Mouse (Mus musculus): ENCODE measurements around the gene Fn1.

Gene Fn1

DNA sequence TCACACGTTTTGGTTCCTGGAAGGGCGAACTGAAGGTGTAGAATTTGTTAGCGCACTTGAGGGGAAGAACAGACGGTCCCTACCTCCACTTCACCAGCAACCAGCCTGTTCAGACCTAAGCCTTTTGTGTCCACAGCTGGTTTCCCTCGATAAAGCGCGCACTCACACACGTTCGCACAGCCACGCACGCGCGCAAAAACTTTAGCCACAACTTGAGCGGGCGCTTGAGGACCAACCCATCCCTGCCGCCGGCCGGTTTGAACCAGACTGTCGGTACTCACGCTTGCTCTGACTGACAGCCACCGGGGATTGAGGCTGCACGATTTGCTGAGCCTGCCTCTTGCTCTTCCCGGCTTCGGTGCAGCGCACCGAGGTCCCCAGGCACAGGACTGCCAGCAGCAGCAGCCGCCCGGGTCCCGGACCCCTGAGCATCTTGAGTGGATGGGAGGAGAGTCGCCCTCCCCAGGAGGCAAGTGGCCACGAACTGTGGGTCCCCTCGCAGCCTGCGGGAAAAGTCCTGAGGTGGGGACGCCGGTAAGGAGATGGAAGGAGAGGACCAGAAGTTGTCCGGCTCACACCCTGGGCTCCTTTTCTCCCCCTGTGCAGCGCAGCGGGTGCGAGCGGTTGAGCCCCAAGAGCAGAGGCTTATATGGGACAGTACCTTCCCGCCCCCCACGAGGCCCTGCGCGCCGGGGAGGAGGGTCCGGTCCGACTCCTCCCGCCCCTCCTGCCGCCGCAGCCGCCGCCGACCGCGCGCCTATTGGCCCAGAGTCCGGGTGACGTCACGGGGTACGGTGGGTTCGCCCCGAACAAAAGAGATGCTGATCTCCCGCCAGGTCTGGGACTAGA is at the start of gene Fn1:
Fn1 (minus strand) TSS at position 650 of the 849 bp plus-strand sequence.
- peak; percentile 41 to 60 for DNase-seq

- no peak for DNase-seq
Observed at GRCm38 (mm10) chr1:71696093-71696492, 43.1 kb upstream of the Fn1 start.

DNA sequence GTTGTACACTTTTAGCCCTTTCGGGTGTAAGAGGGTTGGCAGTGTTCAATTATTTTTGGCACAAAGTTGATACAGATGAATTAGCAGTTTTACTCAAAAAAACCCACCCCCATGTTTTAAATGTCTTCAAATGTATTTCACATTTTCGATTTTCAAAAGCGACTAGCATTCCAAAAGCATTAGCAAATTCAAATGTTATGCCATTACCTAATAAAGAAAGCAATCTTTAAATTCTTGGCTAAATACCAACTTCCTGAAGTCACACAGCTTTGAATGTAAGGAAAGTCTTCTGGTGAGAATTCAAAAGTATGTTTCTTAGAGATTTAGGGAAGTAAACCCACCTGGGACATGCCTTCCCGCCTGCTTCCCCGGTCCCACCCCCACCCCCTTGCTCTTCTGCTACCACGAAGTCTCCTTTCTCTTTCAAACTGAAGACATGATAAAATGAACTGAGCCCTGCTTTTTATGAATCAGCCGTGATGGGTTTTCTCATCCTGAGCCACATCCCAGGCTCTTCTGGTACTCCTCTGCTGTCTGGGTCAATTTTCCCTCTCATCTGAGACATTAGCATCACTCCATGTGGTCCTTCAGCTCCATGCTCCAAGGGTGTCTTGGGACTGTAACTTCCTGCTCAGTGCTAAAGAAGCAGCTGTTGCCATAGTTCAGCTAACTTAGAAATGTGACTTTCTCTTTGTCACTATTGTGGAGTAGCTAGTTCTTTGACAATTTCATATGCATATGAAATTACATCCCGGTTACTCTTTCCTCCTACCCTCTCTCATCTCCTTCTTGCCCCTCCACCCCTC is 38.7 kb upstream of the Fn1 start:
- DNase-seq, result no peak

GRCm38 (mm10) chr1:71688926-71689303 is 35.9 kb upstream of the Fn1 start:
- no peak for DNase-seq

- no peak for DNase-seq
Observed at GRCm38 (mm10) chr1:71688272-71688925, 35.4 kb upstream of the Fn1 start.

DNA sequence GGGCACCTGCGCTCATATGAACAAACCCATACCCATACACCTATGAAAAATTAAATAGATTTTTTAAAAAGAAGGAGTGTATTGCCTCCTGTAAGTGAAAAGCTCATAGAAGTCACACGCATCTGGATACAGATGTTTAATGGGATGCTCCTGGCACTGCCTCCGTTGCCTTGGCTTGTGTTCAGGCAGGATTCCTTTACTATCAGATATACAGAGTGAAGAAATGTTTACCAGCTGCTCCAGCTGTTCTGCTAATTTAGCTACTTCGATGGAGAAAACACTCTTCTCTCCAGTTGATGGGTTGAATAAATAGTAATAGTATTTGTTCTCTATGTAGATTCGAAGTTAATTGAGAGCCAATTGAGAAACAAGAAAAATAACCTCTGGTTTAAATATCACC is 33.8 kb upstream of the Fn1 start:
- no peak for DNase-seq

- no peak for DNase-seq
Observed at GRCm38 (mm10) chr1:71683736-71684135, 30.7 kb upstream of the Fn1 start.

DNA sequence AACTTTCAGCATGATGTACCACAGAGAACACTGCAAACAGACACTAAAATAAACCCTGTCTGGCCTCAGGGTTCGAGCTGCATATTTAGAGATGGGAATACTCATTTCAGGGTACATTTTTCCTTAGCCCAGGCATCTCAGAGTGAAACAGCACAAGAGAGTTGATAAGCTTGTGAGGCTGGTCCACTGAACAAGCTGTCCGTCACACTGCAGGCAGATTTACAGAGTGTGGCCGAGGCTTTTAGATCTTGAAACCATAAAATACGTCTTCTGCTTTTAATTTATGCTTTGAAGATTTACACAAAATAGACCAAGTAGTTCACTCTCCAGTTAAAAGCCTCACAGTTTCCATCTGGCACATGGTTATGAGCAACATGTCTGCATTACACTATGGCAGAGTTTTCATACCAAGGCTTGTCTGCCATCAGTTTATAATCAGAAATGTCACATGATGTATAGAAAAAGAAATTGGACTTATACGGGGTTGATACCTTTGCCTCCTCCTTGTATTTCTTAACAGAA is 29.3 kb upstream of the Fn1 start:
- DNase-seq, result no peak

GRCm38 (mm10) chr1:71681306-71681705 is 28.3 kb upstream of the Fn1 start:
- no peak for DNase-seq

- no peak for DNase-seq
Observed at GRCm38 (mm10) chr1:71680046-71680672, 27.2 kb upstream of the Fn1 start.

GRCm38 (mm10) chr1:71675420-71675819 is 22.4 kb upstream of the Fn1 start:
- no peak for DNase-seq

GRCm38 (mm10) chr1:71674274-71674673 is 21.3 kb upstream of the Fn1 start:
- DNase-seq, result no peak

DNA sequence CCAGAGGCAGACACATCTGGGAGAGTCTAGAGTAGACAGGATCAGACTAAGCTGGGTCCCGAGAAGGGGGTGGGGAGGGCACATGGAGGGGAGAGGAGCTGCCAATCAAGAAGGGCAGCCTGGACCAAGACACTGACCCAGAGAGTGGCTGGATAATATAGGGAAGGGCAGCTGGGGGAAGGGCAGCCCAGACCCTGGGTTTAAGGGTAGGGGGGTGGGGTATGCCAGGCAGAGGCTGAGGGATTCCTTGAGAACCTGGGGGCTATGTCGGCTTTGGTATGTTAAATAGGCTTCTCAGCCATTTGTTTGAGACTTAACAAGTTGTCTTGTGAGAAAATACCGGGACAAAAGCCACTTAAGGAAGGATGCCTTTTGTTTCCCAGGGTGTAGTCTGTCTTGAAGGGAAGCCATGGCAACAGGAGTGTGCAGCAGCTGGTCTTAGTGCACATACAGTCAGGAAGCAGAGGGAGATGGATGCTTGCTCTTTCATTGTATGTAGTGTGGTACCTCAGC is 20.5 kb upstream of the Fn1 start:
- no peak for DNase-seq

GRCm38 (mm10) chr1:71672346-71672745 is 19.3 kb upstream of the Fn1 start:
- no peak for DNase-seq

DNA sequence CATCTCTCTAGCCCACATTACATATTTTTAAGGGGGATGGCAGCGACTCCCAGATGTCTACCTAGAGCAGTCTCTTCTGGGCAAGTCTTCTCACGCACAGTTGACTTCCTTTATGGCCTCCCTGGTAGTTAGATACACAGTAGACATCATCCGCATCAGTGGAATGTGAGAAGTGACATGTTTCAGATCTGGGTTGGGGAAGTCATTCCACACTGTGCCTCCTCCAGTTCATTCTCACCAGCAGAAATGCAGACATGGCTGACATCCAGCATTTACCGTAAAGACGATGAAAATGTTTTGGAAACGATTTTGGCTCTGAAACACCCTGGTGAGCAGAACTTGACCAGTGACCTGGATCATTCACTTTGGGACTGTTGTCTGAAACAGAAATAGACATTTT is 10.2 kb upstream of the Fn1 start:
- DNase-seq, result no peak

DNA sequence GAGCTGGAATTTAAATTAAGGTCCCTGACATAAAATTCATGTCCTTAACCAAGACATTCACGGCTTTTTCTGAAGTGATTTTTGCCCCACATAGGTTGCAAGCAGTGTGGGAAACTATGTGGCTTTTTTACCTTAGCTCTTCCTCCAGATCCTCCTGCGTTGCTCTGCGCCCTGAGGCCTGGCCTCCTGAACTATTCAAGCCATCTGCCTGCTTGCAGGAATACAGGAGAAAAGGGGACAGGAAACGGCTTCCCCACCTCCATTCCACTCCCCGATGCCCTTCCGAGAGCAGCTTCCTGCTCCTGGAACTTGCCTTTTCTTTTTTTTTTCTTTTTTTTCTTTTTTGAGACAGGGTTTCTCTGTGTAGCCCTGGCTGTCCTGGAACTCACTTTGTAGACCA is 5.6 kb upstream of the Fn1 start:
- DNase-seq, result no peak

DNA sequence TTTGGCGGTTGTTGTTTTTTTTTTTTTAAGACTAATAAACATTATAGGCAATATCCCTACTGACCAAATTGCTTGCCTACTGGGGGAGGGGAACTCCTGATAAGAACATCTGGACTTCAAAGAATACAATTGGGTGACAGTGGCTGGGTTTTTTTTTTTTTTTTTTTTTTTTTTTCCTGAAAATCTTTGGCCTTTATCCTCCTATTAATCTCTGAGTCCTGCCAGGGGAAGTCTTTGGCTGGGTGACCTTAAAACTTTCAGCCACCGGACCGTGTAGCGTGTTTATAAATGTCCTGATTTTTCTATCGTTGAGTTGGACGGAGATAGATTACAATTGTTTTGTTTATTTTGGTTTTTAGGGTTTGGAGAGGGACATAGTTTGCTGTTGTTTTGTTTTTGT is 3.3 kb upstream of the Fn1 start:
- DNase-seq, result no peak

DNA sequence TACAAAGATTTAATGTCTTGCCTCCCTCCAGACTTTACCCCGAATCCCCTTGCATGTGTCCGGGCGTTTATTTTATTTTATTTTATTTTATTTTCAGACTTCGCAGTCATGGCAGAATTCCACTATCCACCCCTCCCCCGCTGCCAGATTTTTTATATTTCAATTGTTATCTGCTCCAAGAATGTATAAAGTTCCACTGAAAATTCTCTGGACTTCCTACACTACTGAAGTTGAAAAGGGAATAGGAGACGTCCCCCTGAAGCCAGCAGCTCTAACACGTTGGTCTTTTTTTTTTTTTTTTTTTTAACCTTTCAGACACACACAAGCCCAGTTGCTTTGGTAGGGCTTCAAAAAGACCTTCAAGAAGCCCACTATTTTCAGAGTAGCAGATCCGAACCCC is 1.2 kb upstream of the Fn1 start:
- no peak for DNase-seq

GRCm38 (mm10) chr1:71653400-71654159 is 580 bp upstream of the Fn1 start:
- no peak for DNase-seq

DNA sequence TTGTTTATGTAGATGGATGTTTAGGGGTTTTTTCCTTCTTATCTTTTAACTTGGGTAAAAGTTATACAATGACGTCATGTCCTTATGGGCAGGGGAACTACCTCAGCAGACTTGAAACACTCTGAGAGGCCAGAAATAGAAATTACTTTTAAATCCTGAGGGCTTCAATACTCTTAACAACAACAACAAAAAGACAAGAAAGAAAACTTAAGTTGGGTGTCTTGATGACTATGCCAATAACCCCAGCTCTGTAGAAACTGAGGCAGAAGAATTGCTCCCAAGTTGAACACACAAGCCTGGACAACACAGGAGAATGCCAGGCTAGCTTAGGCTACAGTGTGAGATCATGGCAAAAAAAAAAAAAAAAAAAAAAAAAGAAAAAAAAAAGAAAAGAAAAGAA is 1.2 kb downstream of the Fn1 start:
- DNase-seq, result no peak

DNA sequence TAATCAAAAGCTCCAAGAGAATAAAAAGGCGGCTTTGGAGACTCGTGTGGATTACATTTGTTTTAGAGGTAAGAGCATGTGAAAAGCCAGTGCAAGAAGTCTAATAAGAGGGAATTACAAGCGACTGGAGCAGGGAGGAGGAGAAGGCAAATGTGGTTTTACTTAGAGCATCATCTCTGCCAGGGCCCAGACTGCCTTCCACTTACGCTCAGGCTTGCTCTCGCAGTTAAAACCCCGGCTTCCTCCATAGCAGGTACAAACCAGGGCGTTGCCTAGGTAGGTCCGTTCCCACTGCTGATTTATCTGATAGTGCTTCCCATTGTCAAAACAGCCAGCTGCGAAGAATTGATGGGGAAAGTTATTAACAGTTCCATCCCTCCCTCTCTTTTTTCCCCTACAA is 1.7 kb downstream of the Fn1 start:
- DNase-seq, result no peak

DNA sequence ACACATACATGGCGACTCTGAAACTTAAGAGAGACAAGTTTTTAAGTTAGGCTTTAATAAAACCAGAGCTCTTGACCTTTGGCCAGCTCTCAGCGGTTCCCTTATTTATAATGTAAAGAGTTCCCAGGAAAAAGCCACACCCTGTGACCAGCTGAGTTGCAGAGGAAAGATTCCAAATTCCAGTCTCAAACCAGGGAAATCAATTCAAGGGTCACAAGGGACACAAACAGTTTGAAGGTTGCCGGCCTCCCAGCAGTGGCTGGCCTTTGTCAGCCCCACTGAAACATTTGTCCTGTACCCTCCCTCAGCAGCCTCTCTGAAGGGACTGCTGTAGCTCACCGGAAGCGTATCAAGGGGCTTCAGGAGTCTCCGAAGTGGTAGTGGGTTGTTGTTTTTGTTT is 2.3 kb downstream of the Fn1 start:
- no peak for DNase-seq
